Mouse (Mus musculus) bone marrow macrophage, adult 2 months (primary cell): Measurements from ENCODE around the gene Ccar1.

Experiments
- CTCF ChIP-seq: IDR thresholded peaks from 2 replicates; pipeline ENCODE4 v1.5.1; 2012; ENCODE audit warnings: low read depth, mild to moderate bottlenecking, low read length, moderate library complexity
- POLR2A ChIP-seq: IDR thresholded peaks from 2 replicates; pipeline ENCODE4 v1.6.1; 2012; ENCODE audit warnings: mild to moderate bottlenecking, low read depth, low read length, borderline replicate concordance

- TF ChIP-seq POLR2A (no peak), CTCF (no peak)
Observed at GRCm38 (mm10) chr10:62840687-62841086, 48.6 kb upstream of the Ccar1 start.
